Mouse (Mus musculus): Measurements from ENCODE around the gene Tbc1d7. TPM values are rescaled to one million over a fixed set of nuclear protein-coding genes. Genes with fewer than 3 reads are reported as not detected.
A peak's percentile ranks its signal among the peaks of the same experiment; 100 is the strongest.

The Tbc1d7 gene
- polyA plus RNA-seq, 1 experiment from 2014 or later = 93.0 TPM

- H3K27me3 ChIP-seq (replicated peaks) = no peaks in the 10 kb centered on the region
- no peaks in the 10 kb centered on the region for H3K9me3 ChIP-seq
- H3K36me3 ChIP-seq (replicated peaks) = no peaks in the 10 kb centered on the region
- no peak overlapping the region for H3K27ac ChIP-seq
- WGBS = 84% methylated on average over 12 of the region's 12 CpGs
- H3K4me2 ChIP-seq = no peak overlapping the region
- no peaks in the 10 kb centered on the region for H3K4me1 ChIP-seq
- ATAC-seq (replicated peaks) = no peak
- no peak overlapping the region for H3K4me3 ChIP-seq
- H3K9ac ChIP-seq = no peak overlapping the region
Measured at GRCm38 (mm10) chr13:43206118-43206683, 34.9 kb upstream of the Tbc1d7 start.

DNA sequence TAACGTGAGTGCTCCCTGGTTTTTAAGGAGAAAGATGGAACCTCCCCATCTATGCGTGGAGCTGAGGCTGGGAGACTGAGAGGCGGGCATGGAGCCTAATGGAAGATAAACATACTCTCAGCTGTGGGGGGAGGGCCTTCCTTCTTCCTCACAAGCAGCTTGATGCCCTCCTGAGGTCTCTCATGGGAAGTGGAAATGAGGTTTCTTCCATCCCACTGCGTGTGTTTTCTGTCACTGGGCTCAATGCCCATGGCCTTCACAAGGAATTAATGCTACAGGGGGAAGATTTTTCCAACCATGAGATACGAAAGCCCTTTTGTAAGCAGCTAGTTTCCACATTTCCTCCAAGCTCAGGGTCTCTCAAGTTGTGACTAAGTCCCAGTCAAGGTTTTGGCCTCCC lies 32.3 kb upstream of the Tbc1d7 start:
- Histone ChIP-seq H3K27ac (no peak overlapping the region), H3K4me3 (no peak overlapping the region), H3K36me3 (replicated peaks) (no peaks in the 10 kb centered on the region), H3K9ac (no peak overlapping the region), H3K27me3 (replicated peaks) (no peaks in the 10 kb centered on the region), H3K9me3 (no peaks in the 10 kb centered on the region), H3K4me1 (no peaks in the 10 kb centered on the region), H3K4me2 (no peak overlapping the region)
- 73% methylated on average over 5 of the region's 5 CpGs for WGBS
- ATAC-seq (replicated peaks) = no peak

DNA sequence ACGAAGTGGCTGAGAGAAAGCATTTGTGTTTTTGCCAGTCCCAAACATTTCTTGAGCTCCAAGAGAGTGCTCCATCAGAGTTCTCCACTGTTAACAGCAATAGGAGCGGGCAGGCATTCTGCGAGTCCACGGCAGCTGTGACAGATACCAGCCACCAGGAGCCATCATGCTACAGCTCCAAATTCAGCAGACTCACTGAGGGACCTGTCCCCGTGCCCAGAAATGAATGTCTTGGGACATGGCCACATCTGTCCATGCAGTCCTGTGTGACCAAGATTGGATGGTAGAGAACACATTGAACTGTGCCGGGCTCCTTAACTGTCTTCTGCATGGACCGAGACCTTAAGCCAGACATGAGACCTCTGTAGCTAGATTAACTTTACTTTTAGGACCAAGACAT lies 31.9 kb upstream of the Tbc1d7 start:
- WGBS = 93% methylated on average over 7 of the region's 7 CpGs
- ATAC-seq (replicated peaks) = no peak

GRCm38 (mm10) chr13:43202351-43202750 lies 31.1 kb upstream of the Tbc1d7 start:
- Histone ChIP-seq H3K27ac (no peak overlapping the region), H3K9ac (no peak overlapping the region), H3K9me3 (no peaks in the 10 kb centered on the region), H3K4me1 (no peaks in the 10 kb centered on the region), H3K4me3 (no peak overlapping the region), H3K27me3 (replicated peaks) (no peaks in the 10 kb centered on the region), H3K4me2 (no peak overlapping the region), H3K36me3 (replicated peaks) (no peaks in the 10 kb centered on the region)
- 87% methylated on average over 10 of the region's 10 CpGs for WGBS
- no peak for ATAC-seq (replicated peaks)

More for the DNA sequence above, 31.9 kb upstream of the Tbc1d7 start:
- H3K9ac ChIP-seq = no peak overlapping the region
- no peaks in the 10 kb centered on the region for H3K9me3 ChIP-seq
- no peaks in the 10 kb centered on the region for H3K4me1 ChIP-seq
- H3K4me2 ChIP-seq = no peak overlapping the region
- H3K27me3 ChIP-seq (replicated peaks) = no peaks in the 10 kb centered on the region
- H3K36me3 ChIP-seq (replicated peaks) = no peaks in the 10 kb centered on the region
- H3K4me3 ChIP-seq = no peak overlapping the region
- H3K27ac ChIP-seq = no peak overlapping the region

DNA sequence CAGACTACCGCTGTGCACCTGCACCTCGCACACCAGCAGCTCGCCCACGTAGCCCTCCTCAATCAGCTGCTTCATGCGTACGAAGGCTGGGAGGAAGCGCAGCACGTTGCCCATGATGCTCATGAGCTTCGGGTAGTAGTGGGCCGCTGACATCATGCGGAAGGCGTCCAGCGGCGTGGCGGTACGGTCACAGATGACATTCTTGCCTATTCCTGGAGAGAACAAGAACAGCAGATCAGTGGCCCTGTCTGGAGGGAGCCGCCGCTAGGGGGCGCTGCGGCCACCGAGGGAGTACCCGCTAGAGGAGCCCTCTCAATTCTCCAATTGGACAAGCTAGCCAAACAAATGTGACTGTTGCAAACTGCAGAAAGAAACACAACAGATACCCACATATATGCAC lies 29.7 kb upstream of the Tbc1d7 start:
- no peak overlapping the region for H3K4me3 ChIP-seq
- no peaks in the 10 kb centered on the region for H3K9me3 ChIP-seq
- no peaks in the 10 kb centered on the region for H3K36me3 ChIP-seq (replicated peaks)
- peak; percentile 2; the same call in 1 of the 2 replicates for ATAC-seq (replicated peaks)
- no peak overlapping the region for H3K27ac ChIP-seq
- no peaks in the 10 kb centered on the region for H3K27me3 ChIP-seq (replicated peaks)
- no peaks in the 10 kb centered on the region for H3K4me1 ChIP-seq
- 39% methylated on average over 22 of the region's 22 CpGs for WGBS
- H3K4me2 ChIP-seq = no peak overlapping the region
- no peak overlapping the region for H3K9ac ChIP-seq

DNA sequence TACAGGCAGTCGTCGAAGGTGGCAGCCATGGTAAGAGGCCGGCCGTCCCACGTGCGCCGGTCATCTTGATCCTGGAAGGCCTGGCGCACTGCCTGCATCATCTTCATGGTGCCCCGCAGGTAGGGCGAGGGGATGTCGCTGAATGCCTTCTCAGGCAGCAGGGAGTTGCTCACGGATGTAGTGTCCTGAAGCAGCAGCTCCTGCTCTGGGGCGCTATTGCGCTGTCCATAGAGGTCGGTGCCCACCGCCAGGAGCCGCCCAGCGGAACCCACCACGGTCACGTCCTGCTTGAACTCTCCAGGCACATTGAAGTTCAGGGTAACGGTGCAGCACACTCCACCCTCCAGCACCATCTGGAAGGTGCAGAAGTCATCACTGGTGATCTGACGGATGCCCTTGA lies 29.2 kb upstream of the Tbc1d7 start:
- Histone ChIP-seq H3K4me2 (no peak overlapping the region), H3K36me3 (replicated peaks) (no peaks in the 10 kb centered on the region), H3K4me1 (no peaks in the 10 kb centered on the region), H3K27ac (no peak overlapping the region), H3K27me3 (replicated peaks) (no peaks in the 10 kb centered on the region), H3K4me3 (no peak overlapping the region), H3K9ac (no peak overlapping the region), H3K9me3 (no peaks in the 10 kb centered on the region)
- ATAC-seq (replicated peaks) = 0 out of 2 replicates have a peak, but pooled peaks have one; percentile 35
- 72% methylated on average over 22 of the region's 22 CpGs for WGBS

GRCm38 (mm10) chr13:43199749-43200148 lies 28.4 kb upstream of the Tbc1d7 start:
- H3K9ac ChIP-seq = no peak overlapping the region
- H3K4me2 ChIP-seq = no peak overlapping the region
- H3K4me1 ChIP-seq = no peaks in the 10 kb centered on the region
- 76% methylated on average over 5 of the region's 5 CpGs for WGBS
- H3K4me3 ChIP-seq = no peak overlapping the region
- H3K9me3 ChIP-seq = no peaks in the 10 kb centered on the region
- ATAC-seq (replicated peaks) = no peak
- no peaks in the 10 kb centered on the region for H3K27me3 ChIP-seq (replicated peaks)
- no peaks in the 10 kb centered on the region for H3K36me3 ChIP-seq (replicated peaks)
- H3K27ac ChIP-seq = no peak overlapping the region

- ATAC-seq (replicated peaks) = no peak
- H3K27ac ChIP-seq = no peak overlapping the region
- 85% methylated on average over 7 of the region's 7 CpGs for WGBS
- H3K4me2 ChIP-seq = no peak overlapping the region
- H3K4me3 ChIP-seq = no peak overlapping the region
- H3K27me3 ChIP-seq (replicated peaks) = no peaks in the 10 kb centered on the region
- H3K9ac ChIP-seq = no peak overlapping the region
- H3K36me3 ChIP-seq (replicated peaks) = no peaks in the 10 kb centered on the region
- H3K4me1 ChIP-seq = no peaks in the 10 kb centered on the region
- H3K9me3 ChIP-seq = no peaks in the 10 kb centered on the region
Measured at GRCm38 (mm10) chr13:43199282-43199681, 28.0 kb upstream of the Tbc1d7 start.

- WGBS = 67% methylated on average over 6 of the region's 6 CpGs
- no peak overlapping the region for H3K9ac ChIP-seq
- H3K4me2 ChIP-seq = no peak overlapping the region
- no peak for ATAC-seq (replicated peaks)
- H3K36me3 ChIP-seq (replicated peaks) = no peaks in the 10 kb centered on the region
- no peak overlapping the region for H3K27ac ChIP-seq
- no peaks in the 10 kb centered on the region for H3K9me3 ChIP-seq
- H3K27me3 ChIP-seq (replicated peaks) = no peaks in the 10 kb centered on the region
- no peaks in the 10 kb centered on the region for H3K4me1 ChIP-seq
- H3K4me3 ChIP-seq = no peak overlapping the region
Measured at GRCm38 (mm10) chr13:43197187-43197586, 25.9 kb upstream of the Tbc1d7 start.

GRCm38 (mm10) chr13:43196000-43196399 lies 24.7 kb upstream of the Tbc1d7 start:
- Histone ChIP-seq H3K9me3 (no peaks in the 10 kb centered on the region), H3K36me3 (replicated peaks) (no peaks in the 10 kb centered on the region), H3K4me3 (no peak overlapping the region), H3K4me2 (no peak overlapping the region), H3K27ac (no peak overlapping the region), H3K4me1 (no peaks in the 10 kb centered on the region), H3K9ac (no peak overlapping the region), H3K27me3 (replicated peaks) (no peaks in the 10 kb centered on the region)
- ATAC-seq (replicated peaks) = no peak
- WGBS = 72% methylated on average over 7 of the region's 7 CpGs

- WGBS = 95% methylated on average over 8 of the region's 8 CpGs
Measured at GRCm38 (mm10) chr13:43193932-43194331, 22.6 kb upstream of the Tbc1d7 start.

GRCm38 (mm10) chr13:43193266-43193665 lies 22.0 kb upstream of the Tbc1d7 start:
- Histone ChIP-seq H3K27ac (no peak overlapping the region), H3K4me2 (no peak overlapping the region), H3K27me3 (replicated peaks) (no peaks in the 10 kb centered on the region), H3K4me3 (no peak overlapping the region), H3K9me3 (no peaks in the 10 kb centered on the region), H3K36me3 (replicated peaks) (no peaks in the 10 kb centered on the region), H3K9ac (no peak overlapping the region), H3K4me1 (no peaks in the 10 kb centered on the region)
- WGBS = 72% methylated on average over 7 of the region's 7 CpGs
- ATAC-seq (replicated peaks) = no peak

More at GRCm38 (mm10) chr13:43193932-43194331, 22.6 kb upstream of the Tbc1d7 start:
- H3K9ac ChIP-seq = no peak overlapping the region
- H3K27ac ChIP-seq = no peak overlapping the region
- no peaks in the 10 kb centered on the region for H3K4me1 ChIP-seq
- H3K9me3 ChIP-seq = no peaks in the 10 kb centered on the region
- no peaks in the 10 kb centered on the region for H3K36me3 ChIP-seq (replicated peaks)
- ATAC-seq (replicated peaks) = no peak
- no peak overlapping the region for H3K4me2 ChIP-seq
- no peaks in the 10 kb centered on the region for H3K27me3 ChIP-seq (replicated peaks)
- H3K4me3 ChIP-seq = no peak overlapping the region

DNA sequence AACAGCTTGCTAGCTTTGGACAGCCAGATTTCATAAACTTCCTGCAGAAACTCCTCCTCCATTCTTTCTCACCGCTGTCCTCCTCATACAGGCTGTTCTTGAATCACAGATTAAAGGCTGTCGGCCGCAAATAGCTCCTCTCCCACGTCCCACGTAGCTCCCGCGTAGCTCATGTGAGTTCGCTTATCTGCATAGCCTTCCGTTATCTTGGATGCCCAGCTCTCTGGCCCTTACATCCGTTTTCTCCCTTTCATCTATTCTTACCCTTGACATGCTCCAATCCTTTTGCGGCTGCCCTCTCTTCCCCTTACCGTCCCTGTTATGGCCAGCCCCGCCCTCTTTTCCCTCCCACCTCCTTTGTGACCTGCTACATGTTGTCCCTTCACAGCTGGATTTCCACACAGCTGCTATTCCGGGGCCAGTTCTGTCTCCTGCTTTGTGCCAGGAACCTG lies 20.5 kb upstream of the Tbc1d7 start:
- no peaks in the 10 kb centered on the region for H3K36me3 ChIP-seq (replicated peaks)
- no peaks in the 10 kb centered on the region for H3K4me1 ChIP-seq
- H3K4me3 ChIP-seq = no peak overlapping the region
- no peak overlapping the region for H3K27ac ChIP-seq
- ATAC-seq (replicated peaks) = no peak
- H3K27me3 ChIP-seq (replicated peaks) = no peaks in the 10 kb centered on the region
- H3K9me3 ChIP-seq = no peaks in the 10 kb centered on the region
- peak overlapping the region; percentile 25 for H3K4me2 ChIP-seq
- 10% methylated on average over 14 of the region's 14 CpGs for WGBS
- no peak overlapping the region for H3K9ac ChIP-seq
